Mouse (Mus musculus): ENCODE data around the gene Rreb1.

The Rreb1 gene

GRCm38 (mm10) chr13:37779251-37779667, 1.1 kb downstream of the Rreb1 start:
- DNase-seq (ENCODE audit: low read depth), result peak; percentile 55

- DNase-seq (ENCODE audit: low read depth), result no peak
These were observed 3.4 kb downstream of the Rreb1 start for GRCm38 (mm10) chr13:37781557-37781956.

DNA sequence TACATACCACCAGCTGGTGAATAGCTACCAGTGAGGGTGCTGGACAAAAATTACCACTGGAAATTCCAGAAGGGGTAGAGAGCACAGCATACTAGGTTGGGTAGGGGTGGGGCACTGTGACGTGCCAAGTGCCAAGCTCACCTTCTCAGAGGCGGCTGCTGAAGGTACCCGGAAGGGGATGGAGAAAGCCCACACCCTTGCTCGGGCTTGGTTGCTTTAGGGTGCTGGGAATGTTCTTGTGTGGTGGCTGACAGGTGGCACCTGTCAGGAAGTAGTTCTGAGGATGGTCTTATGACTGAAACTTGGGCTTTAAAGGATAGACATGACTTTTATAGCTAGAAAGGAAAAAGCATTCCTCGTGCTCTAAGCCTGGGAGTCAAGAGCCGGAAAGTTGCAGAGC, 3.9 kb downstream of the Rreb1 start:
- no peak for DNase-seq (ENCODE audit: low read depth)

DNA sequence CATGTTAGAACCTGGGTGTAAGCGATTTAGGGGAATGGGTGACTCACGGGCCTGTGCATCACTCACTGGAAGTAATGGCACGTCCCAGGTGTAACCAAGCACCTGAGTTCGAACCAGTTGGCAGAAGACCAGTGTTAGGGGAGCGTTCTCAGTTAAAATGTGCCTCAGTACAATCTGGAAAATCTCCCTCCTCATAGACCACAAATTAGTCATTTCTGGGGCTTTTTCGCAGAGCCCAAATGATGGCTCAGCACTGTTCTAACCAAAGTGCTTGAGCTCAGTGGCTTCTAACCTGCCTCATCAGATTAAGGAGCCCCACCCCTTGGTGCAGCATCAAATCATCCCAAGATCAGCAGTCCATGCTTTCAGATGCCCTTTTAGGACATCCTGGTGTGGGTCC, 5.5 kb downstream of the Rreb1 start:
- no peak for DNase-seq (ENCODE audit: low read depth)

GRCm38 (mm10) chr13:37784226-37784625, 6.0 kb downstream of the Rreb1 start:
- DNase-seq (ENCODE audit: low read depth), result no peak

GRCm38 (mm10) chr13:37792739-37793336, 14.6 kb downstream of the Rreb1 start:
- DNase-seq (ENCODE audit: low read depth), result peak; percentile 22

- no peak for DNase-seq (ENCODE audit: low read depth)
These were observed 20.6 kb downstream of the Rreb1 start for GRCm38 (mm10) chr13:37798811-37799210.

DNA sequence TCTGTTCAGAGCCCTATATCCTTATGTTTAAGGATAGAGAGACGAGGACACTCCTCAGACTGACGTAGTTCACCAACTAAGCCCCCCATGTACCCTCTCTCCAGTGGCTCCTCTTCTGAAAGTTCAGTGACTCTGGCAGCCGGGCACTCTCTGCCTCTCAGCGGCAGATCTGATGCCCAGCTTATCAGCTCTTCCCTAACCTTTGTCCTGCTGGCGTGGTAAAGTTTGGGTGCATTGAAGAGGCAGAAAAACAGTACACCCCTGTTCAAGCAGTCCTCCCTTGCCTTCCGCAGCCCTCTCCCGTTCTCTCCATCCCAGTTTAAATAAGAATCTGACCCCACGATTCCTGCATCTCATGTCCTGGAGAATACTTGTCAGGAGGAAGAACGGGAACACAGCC, 21.2 kb downstream of the Rreb1 start:
- DNase-seq (ENCODE audit: low read depth), result no peak

DNA sequence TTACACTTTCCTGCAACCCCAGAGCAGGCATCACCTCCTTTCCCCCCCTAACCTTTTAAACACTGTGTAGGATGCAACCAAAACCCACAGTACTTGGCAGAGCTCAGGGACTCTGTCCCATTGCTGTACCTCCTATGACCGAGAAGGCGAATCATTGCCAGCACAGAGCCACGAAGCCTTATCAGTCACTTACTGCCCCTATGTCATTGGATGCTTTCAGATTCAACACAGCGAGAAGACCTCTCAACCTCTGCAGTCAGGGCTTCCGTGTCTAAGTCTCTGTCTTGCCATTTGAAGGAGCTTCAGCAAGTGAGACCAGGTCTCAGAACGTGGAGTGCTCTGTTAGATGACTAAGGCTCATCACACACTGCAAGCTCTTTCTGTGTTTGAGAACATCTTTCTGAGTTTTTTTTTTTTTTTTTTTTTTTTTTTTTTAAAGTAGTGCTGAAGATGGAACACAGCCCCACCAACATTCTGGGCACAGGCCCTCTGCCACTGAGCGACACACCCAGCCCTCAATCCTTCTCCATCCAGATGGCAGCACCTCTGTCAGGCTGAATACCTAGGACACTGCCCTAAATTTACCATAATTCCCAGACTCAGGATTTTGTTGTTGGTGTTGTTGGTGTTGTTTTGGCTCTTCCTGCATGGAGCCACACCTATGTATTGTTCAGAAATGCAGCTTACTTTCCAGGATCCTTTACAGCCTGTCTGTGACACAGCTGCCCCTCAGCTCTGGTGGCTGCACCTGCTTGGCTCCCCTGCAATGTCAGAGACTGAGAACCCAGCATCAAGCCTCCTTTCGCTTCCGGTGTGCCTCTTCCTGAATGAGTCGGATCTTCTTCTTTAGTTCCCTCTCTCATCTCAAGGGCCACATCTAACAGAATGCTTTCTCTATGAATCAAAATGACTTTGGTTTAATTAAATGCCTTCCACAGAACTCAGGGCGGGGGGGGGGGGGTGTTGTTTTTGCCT, 23.2 kb downstream of the Rreb1 start:
- peak; percentile 75 for DNase-seq (ENCODE audit: low read depth)

DNA sequence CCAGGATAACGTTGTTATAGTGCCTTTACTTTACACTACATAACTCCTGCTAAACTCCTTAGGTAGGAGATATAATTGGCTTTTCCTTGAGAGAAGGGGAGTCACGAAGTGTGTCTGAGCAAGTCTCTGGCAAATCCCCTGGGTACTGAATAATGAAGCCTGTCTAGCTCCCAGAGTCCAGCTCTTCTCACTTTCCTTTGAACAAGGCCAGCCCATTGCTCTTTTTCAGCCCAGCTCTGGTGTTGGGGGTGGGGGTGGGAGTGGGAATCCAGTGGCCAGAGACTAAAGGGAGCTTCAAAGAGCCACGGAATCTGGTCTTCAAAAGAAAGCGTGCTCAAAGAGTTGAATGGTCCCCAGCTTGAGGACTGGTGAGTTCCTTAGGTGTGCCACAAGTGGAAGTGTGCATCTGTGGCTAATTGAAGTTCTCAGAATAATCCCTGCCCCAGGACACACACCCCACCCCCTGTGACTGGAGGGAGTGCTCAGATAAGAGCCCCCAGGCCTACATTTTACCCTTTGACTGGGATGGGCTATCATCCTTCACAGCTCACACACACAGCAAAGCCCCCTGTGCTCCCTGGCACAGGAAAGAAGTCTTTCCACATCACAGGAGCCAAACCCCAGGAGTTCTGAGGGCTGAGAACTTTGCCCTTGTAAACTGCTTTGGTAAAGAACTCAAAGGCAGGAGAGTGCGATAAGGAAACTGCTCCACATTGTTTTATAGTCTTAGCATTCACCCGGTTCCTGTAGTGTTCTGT, 24.2 kb downstream of the Rreb1 start:
- peak; percentile 61 for DNase-seq (ENCODE audit: low read depth)

GRCm38 (mm10) chr13:37803244-37803643, 25.0 kb downstream of the Rreb1 start:
- DNase-seq (ENCODE audit: low read depth), result peak; percentile 33

- no peak for DNase-seq (ENCODE audit: low read depth)
These were observed 25.8 kb downstream of the Rreb1 start for GRCm38 (mm10) chr13:37804023-37804422.

DNA sequence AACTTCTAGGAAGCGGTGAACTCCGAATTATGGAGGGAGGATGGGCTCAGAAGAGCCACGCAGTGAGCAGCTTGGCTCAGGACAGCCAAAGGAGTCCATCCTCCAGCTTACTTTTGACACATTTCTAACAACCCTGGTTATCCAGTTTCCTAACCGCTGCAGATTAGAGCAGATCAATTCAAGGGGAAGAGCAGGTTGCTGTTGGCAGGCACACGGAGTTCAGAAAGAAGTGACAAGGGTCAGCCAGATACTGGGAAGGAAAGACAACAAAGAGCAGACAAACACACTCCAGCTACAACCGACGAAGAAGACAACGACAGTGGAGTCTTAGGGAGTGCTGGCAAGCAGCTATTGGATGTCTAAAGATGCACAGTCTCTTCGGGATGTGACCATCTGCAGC, 36.8 kb downstream of the Rreb1 start:
- no peak for DNase-seq (ENCODE audit: low read depth)

- DNase-seq (ENCODE audit: low read depth), result no peak
These were observed 38.5 kb downstream of the Rreb1 start for GRCm38 (mm10) chr13:37816736-37817135.

DNA sequence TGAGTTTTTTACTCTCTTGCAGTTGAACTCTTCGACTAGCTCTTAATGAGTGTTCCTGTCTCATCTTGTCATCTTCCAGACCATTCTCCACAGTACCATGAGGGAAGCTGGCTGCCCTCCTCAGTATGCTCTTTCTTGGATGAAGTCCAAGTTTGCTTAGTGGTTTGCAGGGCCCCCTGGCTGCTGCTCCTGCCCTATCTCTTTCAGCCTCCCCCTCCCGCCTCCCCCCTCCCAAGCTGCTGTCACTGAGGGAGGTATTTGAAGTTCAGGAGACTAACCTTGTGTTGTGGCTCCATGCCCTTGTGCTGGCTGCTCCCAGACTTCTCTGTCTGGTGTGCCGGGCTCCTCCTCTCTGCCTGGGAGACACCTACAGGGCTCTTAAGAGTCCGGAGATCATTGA, 43.2 kb downstream of the Rreb1 start:
- peak; percentile 35 for DNase-seq (ENCODE audit: low read depth)

GRCm38 (mm10) chr13:37824331-37824920, 46.2 kb downstream of the Rreb1 start:
- DNase-seq (ENCODE audit: low read depth), result no peak

DNA sequence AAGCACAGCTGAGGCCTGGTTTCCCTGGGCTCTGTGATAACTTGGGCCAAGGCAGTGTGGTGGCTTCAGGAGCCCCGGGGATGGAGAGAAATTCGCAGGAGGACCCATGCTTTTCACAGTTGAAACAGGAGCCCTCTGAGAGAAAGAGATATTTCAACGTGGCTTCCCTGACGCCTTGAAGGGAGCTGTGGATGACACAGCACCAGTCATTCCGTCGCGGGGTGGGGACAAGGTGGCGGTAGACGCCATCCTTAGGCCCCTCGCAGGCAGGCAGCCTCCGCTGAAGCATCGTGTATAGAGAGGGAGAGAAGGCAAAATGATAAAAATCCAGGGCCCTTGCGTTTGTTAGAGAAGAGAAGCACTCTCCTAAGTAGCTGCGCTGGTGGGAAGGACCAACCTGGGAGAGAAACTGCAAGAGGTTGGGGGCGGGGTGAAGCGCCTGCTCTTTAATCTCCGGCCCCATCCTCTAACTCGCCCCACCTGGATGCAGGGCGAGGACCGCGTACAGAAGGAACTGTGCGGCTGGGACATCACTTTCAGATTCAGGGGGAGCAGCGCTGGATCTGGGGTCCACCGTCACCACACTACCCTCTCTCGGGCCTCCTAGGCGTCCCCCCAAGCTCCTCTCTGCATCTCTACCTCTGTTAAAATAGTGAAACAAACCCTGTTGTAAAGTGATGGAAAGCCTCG, 46.9 kb downstream of the Rreb1 start:
- peak; percentile 61 for DNase-seq (ENCODE audit: low read depth)

GRCm38 (mm10) chr13:37825646-37826280, 47.6 kb downstream of the Rreb1 start:
- peak; percentile 73 for DNase-seq (ENCODE audit: low read depth)

DNA sequence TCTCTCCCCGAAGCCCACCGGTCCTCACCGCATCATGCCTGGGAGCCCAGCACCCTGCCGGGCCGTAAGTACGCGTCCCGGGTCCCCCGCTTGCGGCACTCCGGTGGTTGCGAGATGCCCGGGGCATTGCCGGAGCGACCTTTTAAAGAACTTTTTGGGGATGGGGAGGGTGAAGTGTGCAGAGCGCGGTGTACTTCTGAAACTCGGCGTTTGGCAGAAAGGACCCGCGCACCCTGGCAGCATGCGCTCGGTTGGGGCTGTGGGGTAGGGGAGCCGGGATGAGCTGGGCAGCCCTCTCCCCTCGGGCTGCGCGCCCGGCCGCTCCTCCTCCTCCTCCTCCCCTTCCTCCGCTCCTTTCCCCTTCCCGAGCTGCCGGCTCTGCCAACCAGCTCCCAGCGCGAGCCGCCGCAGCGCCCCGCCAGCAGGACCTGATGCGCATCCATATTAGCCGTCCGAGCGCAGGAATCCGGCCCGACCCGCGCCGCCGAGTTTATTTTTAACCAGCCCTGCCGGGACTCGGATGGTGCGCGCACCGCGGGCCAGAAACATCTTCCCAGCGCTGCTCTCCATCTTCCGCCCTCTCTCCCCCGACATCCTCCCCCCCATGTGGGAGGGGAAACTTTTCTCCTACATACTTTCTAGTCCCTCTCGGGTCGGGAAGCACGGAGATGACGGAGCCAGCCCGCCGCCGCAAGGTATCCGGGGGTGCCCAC, 48.2 kb downstream of the Rreb1 start:
- DNase-seq (ENCODE audit: low read depth), result peak; percentile 65

- DNase-seq (ENCODE audit: low read depth), result no peak
These were observed 48.7 kb downstream of the Rreb1 start for GRCm38 (mm10) chr13:37826994-37827262.
